Mouse (Mus musculus) erythroblast, embryonic 14.5 days (primary cell): ENCODE results near the gene Sp7.

Experiments used
- GATA1 ChIP-seq: IDR thresholded peaks from 2 replicates; pipeline ENCODE4 v1.6.1; 2012; ENCODE audit warnings: low read length, inconsistent platforms, mixed read lengths
- TAL1 ChIP-seq: IDR thresholded peaks from 3 replicates; pipeline ENCODE4 v1.6.1; 2012; ENCODE audit warnings: low read length, inconsistent platforms, mixed read lengths

GRCm38 (mm10) chr15:102335254-102335653, 31.7 kb downstream of the Sp7 start:
- TF ChIP-seq TAL1 (no peak), GATA1 (no peak)
